Mouse (Mus musculus): Measurements from ENCODE around the gene Apip. TPM values are rescaled to one million over a fixed set of nuclear protein-coding genes. Genes with fewer than 3 reads are reported as not detected.

Apip gene
- polyA plus RNA-seq, 2 experiments from 2014 or later: 27.2 to 40.5 TPM

DNA sequence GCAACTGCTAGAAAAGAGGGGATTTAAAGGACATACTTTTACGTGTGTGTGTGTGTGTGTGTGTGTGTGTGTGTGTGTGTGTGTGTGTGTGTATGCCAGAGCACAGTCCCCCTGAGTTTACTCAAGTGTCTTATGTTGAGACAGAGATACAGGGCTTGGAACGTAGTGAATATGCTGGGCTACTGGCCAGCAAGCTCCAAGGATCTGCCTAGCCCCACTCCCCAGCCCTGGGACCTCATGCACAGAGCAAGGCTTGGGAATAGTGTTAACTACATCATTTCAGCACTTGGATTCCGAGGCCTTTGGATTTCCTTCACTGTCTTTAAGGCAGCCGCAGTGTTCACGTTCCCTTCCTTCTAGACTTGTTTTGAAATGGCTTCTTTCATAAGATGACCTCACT, 29.1 kb downstream of the Apip start:
- no peak for ATAC-seq

DNA sequence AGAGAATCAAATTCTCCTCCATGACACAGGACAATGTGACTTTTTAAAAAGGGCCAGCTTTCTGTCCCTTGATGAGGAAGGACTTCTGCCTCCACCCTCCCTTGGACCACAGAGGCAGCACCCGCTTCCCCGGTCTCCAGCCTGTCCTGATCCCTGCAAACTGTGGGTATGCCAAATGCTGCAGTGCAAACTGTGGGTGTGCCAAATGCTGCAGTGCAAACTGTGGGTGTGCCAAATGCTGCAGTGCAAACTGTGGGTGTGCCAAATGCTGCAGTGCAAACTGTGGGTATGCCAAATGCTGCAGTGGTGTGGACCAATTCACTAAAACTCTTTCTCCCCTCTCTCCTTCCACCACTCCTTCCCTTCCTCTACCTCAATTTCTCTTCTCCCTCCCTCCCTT, 32.7 kb downstream of the Apip start:
- no peak for ATAC-seq

DNA sequence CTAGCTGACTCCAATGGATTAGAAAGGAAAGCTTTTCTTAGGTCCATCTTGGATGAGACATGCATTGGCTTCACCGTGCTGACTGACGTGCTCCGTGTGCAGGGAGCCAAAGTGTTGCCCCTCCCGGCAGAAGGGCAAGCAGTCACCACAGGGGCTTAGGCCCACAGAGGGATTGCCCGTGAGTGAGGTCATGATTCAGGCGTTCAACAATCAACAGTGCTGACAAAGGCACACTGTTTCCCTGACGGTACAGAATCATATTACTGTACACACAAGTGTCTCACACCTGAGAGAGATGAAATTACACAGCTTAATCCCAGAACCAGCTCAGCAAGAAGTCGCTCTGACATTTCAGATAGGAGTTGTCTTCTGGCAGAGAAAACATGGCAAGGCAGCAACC, 38.2 kb downstream of the Apip start:
- ATAC-seq: no peak

DNA sequence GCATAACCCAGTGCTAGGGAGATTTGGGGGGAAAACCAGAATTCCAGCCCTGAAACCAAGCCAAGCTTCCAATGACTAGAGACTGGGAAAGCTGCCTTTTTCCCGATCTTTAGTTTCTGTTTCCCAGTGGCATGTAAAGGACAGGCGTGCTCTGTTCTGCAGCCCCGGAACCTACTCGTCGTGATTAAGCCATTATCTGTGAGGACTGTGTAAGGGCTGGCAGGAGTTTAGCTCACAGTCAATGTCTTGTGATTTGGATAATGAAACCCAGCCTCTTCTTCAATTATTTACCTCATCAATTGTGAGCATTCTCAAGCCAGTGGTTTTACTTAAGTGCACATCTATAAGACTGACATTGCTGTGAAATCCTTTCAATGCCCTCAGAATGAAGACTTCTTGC, 43.7 kb downstream of the Apip start:
- no peak for ATAC-seq

DNA sequence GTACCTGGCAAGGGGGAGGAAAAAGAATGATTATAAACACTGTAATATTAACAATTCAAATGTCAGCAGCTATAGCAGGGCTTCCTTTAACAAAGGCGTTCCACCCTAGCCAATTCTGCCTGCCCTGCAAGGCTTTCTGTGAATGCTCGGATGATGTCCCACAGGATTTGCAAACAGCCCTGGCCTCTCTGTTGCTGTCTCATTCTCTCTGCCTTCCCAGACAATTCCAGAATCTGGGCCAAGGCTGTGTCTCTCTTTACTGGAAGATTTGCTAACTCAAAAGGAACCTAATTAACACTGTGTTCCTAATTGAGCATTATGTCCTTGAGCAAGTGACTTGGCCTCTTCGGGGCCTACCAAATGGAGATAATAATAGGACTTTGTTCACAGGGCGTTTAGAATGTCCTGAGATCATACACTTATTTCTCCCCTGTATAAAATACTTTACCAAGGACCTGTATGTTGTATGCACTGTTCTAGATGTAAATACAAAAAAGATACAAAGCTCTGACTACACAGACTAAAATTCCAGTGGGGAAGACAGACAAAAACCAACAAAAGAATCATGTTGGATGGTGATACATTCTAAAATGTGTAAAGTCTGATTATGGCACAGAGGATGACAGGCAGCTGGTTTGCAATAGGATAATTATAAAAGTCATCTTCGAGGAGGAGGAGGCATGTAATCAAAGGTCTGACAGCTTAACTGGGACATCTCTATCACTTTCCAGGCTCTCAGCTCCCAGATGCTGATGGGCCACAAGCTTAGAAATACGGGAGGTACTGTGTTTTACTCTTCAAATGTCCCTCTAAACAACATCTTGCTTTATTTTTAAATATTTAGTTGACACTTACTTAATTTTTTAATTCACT, 45.1 kb downstream of the Apip start:
- no peak for ATAC-seq

DNA sequence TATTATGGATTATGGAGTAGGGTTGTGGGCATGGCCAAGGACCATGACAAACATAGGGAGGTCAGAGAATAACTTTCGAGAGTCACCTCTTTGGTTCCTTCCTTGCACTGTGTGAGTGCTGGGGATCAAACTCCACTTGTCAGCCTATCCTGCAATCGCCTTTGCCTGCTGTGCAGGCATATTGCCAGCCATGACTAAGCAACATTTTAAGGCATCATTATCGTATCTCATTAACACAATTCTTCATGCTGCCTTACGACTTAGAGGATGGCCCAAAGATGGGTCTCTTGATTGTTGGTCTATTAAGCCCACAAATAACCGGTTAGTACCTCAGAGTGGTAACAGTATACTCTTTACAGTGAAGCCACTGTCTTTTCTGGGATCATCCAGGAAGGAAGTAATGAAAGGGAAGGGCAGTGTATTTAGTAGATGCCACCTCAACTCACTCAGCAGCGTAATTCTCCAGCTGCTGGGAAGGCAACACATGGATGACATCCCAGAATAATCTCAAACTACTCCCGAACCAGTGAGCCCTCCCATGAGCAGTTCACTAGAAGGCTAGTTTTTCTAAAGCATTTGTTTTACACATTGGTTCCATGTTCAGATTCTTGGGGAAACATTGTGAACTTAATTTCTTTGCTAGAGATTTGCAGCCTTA, 45.9 kb downstream of the Apip start:
- no peak for ATAC-seq

DNA sequence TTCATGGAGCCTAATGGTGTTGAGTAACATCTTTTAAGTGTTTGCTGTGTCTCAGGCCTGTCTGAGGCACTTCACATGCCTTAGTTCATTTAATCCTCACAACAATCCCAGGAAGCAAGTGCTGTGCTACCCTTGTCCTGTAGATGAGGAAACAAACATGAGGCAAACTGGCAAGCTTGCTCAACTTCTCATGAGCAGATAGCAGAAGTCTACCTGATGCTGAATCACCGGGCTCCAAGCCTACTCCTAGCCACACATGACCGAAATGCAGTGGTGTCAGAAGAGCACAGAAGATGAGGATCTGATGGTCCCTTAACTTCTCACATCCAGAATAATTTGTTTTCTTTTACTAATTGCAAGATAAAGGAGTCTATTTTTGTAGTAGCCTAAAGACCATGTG, 56.2 kb downstream of the Apip start:
- no peak for ATAC-seq

DNA sequence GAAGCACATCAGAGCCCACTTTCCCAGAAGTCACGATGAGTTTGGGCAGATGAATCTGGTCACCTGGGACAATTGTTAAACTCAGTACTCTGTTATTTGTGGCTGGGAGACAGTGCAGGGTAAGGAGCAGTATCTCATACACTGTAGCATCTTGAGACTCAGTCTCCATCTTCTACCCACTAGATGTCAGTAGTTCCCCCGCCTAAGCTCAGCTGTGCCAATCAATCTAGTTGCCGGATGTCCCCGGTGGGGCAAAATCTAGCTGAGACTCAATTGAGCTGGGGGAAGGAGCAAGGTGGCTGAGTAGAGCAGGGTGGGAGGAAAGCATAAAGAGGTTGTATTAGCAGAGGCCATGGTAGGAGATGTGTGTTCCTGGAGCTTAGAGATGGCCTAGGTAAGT, 57.7 kb downstream of the Apip start:
- no peak for ATAC-seq

DNA sequence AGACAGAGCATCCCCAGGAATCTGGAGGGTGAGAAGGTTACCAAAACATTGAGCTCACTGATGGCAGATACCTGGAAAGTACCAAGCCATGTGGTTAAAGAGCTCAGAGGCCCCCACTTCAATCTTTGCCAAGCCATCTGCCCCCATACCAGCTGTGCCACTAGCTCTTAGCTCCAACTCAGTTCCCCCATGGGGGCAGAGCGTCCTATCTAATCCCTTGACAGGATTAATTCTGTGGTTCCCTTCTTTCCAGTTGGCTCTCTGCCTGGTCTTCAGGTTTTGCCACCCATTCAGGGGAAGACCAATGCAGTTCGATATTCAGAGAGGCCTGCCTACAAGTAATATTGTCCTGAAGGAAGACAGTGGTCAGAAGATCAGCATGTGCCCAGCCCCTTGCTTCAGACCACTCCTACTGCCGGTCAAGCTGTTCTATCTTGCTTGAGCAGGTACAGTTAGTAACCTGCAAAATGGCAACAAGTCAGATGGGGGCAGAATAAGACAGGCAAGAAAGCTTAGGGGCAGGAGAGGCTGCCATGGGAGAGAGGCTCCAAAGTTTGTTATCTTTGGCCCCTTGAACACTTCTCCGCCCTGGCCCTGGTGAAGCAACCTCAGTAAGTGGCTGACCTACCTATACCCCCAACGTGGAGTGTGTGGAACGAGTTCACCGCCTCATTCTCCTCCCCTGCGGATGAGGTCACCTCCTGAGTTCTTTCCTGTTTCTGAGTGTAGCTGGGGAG, 65.2 kb downstream of the Apip start:
- ATAC-seq: no peak

Other genes starting within 250 kb of the Apip start
- gene Cd44, start 172.0 kb upstream of the Apip start, polyA plus RNA-seq (2017; shearing (Covaris generic)): 10 to 100 TPM; 78.7 to 86.7 TPM
- 10 to 100 TPM; 18.4 to 19.8 TPM for gene Pdhx, start 162 bp upstream of the Apip start, polyA plus RNA-seq (2017; shearing (Covaris generic))
- gene Ehf, start 229.6 kb downstream of the Apip start, polyA plus RNA-seq (2017; shearing (Covaris generic)): not detected